Mouse (Mus musculus) embryo, embryonic 9.5 days (tissue): ENCODE measurements around the gene Zfp58.
"Not testable (repeated sequence)": the region's sequence is repeated elsewhere in the genome, so short reads cannot be mapped to it uniquely, and the experiment has no call there.

Experiments used
- DNase-seq: peaks from one replicate; pipeline ENCODE4 v3.0.0-alpha.2; 2017; ENCODE audit errors: extremely low spot score

Zfp58 gene

DNA sequence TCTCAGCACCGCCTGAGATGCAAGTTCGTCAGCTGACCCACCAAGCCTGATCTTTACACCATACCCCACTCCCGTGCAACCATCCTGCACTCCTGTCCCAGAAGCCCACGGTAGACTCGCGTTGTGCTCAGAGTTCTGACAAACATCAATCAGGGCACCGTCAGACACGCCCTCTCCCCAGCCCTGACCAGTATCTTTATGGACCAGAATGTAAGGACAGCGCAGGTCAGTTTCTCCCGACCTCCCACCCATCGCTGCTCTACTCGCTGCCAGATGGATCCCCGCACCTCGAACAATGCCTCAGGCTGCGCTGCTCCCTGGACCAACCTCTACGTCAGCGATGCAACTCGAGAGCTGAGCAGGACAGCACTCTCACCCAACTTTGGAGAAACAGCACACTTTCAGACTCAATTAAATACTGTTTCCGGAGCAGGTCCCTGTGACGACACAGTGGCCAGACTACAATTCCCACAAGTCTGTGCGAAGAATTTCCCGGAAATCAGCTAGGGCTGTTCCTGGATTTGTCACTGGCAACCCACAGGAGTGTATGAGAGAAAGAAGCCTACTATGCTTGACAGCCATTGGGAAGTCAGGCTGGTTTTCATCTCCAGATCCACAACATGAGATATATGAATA lies at the start of gene Zfp58:
Gene Zfp58, minus strand, starts transcription at position 472 of the 636 bp plus-strand sequence.
- DNase-seq: peak; percentile 84

DNA sequence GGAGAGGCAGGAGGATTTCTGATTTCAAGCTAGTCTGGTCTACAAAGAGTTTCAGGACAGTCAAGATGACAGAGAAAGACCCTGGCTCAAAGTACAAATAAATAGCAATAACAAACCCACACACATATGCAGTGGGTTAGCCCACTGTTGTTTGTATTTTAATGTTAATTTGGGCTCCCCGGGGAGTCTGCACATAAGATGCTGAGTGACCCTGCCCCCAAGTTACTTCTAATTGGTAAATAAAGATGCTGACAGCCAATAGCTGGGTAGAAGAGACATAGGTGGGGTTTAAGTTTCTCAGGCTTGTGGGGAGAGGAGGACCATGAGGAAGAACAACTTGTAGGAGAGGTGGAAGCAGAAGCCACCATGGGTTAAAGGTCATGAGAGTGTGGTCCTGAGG lies 45.6 kb upstream of the Zfp58 start:
- no peak for DNase-seq

DNA sequence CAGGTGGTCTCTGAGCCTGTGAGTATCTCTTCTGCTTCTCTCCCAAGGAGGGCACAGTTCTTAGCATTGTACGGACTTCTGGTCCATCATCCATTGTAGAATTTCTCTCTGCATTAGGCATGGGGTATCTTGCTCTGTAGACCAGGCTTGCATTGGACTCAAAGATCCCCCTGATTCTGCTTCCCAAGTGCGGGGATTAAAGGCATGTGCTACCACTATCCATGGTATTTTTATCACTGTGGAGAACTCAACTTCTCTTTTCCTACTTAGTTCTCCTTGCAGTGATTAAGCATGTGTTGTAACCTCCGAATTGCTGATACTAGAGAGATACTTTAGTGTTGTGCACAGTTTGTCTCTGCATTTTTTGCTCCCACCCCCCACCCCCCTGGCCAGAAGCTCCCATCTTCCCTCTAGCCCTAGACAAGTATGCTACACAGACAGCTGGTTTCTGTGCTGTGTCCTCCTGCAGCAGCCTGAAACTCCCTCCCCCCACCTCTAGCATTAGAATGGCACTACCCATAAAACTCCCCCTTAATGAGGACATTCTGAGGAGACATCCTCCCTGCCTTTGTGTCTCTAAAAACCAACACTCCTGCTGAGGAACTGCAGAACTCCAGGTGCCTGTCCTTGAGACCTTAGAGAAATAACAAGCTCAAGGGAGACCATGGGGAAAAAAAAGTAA lies 26.8 kb upstream of the Zfp58 start:
- DNase-seq: no peak

DNA sequence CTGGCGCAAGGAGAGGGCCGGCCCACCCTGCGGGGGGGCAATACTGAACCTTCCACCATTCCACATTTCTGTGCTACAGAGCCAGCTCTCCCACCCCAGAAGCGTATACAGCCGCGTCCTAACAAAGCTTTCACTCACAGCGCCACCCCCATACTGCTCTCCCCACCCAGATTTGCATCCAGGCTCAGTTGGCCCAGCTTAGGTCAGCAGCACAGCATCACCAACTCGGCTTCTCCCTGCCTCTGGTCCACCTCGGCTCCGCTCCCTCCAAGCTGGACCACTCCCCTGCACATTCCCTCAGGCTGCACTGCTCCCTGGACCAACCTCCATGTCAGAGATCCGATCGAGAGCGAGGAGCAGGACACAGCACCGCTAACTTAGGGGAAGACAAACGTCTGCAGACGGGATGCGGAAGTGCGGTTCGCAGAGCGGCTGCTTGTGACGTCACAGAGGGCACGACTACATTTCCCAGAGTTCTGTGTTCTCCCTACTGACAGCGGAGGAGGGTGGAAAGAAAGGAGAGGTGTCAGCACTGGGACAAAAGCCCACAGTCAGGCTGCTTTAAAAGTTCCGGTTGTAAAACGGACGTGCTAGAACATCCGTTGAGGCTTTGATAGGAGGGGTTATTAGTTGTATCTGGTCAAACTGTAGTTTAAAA lies 25.5 kb upstream of the Zfp58 start, which contains the start of the genes Gm26965 and Zfp87:
Gene Gm26965, minus strand, starts transcription at position 399 of the 658 bp plus-strand sequence.
Gene Zfp87, minus strand, starts transcription at position 425 of the 658 bp plus-strand sequence.
- peak; percentile 92 for DNase-seq

DNA sequence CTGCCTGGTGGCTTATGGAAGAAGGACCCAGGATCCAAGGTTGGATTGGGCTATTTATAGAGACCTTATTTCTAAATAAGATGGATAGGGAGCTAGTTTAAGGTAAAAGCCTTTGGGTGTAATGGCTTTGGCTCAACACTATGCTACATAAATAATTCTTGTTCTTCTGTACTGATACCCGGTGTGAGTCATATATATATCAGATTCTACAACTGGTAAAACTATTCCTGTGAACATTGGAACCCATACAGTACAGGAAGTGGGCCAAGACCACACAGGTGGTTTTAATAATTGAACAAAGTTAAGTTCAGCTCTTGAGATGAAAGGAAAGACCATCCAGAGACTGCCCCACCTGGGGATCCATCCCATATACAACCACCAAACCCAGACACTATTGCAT lies 553 bp upstream of the Zfp58 start:
- no peak for DNase-seq

DNA sequence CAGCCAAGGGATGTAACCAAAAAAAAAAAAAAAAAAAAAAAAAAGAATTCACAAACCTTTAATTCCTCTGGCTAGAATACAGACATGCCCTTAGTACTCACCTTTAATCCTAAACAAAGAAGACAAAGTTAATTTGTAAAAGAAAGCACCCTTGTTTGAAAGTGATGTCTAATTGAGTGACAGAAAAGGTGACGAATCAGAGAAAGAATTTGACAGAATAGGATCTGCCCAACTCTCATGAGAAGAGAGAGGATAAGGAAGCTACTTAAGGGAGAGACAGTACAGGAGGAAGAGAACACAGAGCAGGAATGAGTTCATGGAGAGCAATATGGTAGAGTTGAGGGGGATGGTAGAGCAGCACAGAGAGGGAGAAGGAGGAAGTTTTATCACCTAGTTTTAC lies 4.7 kb downstream of the Zfp58 start:
- DNase-seq: no peak

DNA sequence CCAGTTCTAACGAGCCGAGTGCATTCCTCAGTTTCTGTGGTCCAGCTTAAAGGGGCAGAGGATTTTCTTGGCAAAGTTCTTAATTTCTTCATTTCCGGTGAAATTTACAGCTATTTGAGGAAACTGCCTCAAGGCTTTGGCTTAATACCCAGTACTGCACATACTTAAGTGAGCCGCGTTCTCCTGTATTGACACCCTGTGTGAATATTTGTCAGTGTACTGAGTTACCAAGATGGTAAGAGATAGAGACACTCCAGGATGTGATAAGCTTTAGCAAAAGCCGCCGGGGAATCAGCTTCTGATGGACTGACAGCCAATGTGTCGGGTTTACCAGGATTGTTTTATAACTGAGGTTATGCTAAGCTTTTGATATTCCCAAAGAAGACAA lies 15.9 kb downstream of the Zfp58 start:
- DNase-seq: no peak

DNA sequence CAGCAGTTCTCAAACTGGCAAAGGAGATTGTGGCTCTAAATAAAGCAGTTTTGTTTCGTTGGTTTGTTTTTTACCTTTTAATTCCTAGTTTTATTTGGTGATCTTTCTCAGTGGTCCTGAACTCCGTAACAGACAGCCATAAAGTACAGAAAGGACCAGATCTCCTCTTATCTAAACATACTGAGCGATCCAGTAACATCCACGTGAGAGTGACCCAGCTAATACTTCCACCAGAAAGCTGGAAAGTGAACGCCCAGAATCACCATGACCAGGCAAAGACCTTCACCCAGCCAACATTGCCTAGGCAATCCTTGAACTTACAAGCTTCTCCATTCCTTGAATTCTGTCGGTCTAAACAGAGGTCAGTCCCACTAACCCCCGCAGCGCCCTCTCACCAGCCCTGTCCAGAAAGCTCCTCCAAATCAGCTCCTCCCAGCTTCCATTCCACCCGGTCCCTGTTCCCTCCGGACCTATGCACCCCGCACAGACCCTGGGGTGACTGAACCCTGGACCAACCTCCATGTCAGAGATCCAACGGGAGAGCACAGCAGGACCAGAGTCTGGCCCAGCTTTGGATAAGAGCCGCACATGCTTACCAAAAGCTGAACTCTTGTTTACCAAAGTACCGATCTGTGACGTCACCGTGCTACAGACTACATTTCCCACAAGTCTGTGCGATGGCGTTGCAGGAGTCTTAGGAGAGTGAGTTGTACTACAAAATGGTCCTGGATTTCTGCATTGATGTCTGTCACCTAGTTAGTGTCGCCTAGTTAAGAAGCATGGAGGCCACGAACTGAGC lies 16.5 kb downstream of the Zfp58 start, which contains the start of gene Zfp874b:
Gene Zfp874b, minus strand, starts transcription at position 634 of the 799 bp plus-strand sequence.
- DNase-seq: peak; percentile 85

DNA sequence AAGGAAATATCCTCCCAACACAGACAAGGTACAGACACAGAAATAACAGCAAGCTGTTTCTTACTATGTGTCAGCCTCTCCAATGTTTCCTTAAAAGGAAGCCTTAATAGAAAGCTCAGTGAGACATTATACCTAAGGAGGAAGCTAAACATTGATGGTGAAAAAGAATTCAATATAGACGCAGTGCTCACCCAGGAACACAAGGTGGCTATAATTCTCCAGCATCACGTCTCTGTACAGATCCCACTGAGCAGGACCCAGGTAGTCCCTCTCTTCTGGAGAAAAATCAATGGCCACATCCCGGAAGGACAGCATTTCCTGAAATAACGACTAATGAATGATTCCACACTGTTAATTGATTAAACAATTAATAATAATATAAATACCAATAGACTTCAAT lies 18.8 kb downstream of the Zfp58 start:
- DNase-seq: no peak

DNA sequence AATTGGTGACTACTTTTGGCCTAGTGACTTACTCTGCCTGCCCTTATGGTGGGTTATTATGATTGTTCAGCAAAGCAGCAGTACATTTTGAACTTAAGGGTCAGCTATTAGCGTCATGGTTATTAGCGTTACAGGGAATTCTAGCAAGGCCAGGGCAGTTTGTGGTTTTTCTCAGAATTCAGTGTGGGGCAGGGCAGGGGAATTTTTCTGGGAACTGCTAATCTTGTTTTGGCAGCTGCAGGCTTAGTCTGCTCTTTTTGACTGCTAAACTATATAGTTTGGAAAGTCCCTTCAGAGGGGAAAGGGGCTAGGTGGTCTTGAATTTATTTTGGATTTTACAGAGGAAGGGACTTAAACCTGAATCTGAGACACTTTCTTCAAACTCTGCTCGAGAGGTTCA lies 31.1 kb downstream of the Zfp58 start:
- DNase-seq: no peak

DNA sequence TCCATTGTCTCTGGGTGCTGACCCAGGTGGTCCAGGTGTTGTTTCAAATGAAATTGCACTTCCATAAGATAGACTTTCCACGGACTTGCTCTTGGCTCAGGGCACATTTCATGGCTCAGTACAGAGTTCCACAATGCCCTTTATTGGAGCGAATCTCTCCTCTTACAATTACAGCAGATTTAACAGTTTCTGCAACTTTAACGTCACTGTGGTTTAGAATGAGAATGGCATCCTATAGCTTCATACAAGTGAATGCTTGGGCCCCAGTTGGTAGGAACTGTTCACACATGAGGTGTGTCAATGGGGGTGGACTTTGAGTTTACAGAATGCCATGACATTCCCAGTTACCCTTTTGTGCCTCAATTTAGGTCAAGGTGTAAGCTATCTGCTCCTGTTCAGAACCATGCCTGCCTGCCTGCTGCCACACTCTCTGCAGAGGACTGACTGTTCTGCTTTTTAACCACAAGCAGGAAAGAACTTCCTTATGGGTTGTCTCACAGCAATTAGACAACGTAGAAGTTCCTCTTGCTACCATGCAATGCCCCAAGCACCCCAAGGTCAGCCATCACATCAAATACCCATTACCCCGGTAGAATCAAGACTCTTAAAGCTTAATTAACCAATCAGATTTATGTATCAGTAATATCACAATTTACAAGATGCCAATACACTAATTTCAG lies 36.7 kb downstream of the Zfp58 start:
- not testable (repeated sequence) for DNase-seq

DNA sequence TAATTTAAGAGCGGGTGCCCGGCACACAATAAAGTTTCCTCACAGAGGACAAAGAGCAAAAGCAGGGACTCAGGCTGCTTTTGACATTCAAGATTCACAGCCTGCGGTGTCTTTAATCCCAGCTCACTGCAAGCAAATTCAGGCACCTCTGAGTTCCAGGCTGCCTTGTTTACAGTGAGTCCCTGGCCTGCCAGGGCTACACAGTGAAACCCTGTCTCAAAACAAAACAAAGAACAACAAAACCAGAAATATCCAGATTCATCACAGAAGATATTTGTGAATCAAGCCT lies 48.4 kb downstream of the Zfp58 start:
- no peak for DNase-seq

DNA sequence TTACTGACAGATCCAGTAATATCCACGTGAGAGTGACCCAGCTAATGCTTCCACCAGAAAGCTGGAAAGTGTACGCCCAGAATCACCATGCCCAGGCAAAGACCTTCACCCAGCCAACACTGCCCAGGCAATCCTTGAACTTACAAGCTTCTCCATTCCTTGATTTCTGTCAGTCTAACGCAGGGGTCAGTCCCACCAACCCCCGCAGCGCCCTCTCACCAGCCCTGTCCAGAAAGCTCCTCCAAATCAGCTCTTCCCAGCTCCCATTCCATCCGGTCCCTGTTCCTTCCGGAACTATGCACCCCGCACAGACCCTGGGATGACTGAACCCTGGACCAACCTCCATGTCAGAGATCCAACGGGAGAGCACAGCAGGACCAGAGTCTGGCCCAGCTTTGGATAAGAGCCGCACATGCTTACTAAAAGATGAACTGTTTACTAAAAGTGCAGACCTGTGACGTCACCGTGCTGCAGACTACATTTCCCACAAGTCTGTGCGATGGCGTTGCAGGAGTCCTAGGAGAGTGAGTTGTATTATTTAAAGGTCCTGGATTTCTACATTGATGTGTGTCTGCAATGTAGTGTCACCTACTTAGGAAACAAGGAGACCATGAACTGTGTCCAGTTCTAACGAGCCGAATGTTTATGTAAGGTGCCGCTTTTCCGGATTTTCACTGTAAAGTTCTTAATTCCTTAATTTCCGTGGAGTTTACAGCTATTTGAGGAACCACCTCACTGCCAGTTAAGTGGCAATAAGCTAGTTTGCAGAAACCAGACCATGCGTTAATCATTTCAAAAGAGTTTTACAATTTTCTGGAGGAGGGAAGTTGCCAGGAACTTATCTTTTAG lies 49.0 kb downstream of the Zfp58 start, which contains the start of gene Zfp874a:
Gene Zfp874a, minus strand, starts transcription at position 453 of the 849 bp plus-strand sequence.
- DNase-seq: peak; percentile 81
